Comparison of ENCODE assay signal across 8 mouse cellular contexts in genomic region chr6:7692451-7692850, GRCm38 (mm10). TPM values are rescaled to one million over a fixed set of nuclear protein-coding genes. Genes with fewer than 3 reads are reported as not detected.
DNase-seq lines count a peak whose midpoint lies in the region; ATAC-seq and TF ChIP-seq lines count a peak whose summit lies in the region.

No protein-coding gene starts in this region.

- peak overlapping the region; percentile 82 for H3K4me3 ChIP-seq in heart, embryonic 10.5 days
- peak overlapping the region; percentile 85 for H3K4me3 ChIP-seq in ES-Bruce4 (ENCODE audit: low read depth, low read length)
- H3K4me3 ChIP-seq in hindbrain, embryonic 14.5 days (replicated peaks; ENCODE audit: low read length): peak overlapping the region; percentile 86
- H3K4me3 ChIP-seq in lung, postnatal 0 days (ENCODE audit: low read depth, low read length): peak overlapping the region; percentile 48

- no peaks in the 10 kb centered on the region for H3K27me3 ChIP-seq in heart, embryonic 10.5 days (ENCODE audit: insufficient read depth, poor library complexity, severe bottlenecking)
- H3K27me3 ChIP-seq in ES-Bruce4 (ENCODE audit: control insufficient read depth, insufficient read depth, low read length, poor library complexity, severe bottlenecking): no peaks in the 10 kb centered on the region
- H3K27me3 ChIP-seq in hindbrain, embryonic 14.5 days (ENCODE audit: control insufficient read depth, insufficient read depth, low read length): no peaks in the 10 kb centered on the region
- H3K27me3 ChIP-seq in lung, postnatal 0 days (replicated peaks; ENCODE audit: insufficient read depth, low read length): no peaks in the 10 kb centered on the region

- no peak for TF ChIP-seq POLR2A in ES-Bruce4 (IDR thresholded peaks at IDR 0.05; ENCODE audit: insufficient read depth, low read length)

- no peaks in the 10 kb centered on the region for H3K36me3 ChIP-seq in heart, embryonic 10.5 days
- peaks cover 2% of the 10 kb centered on the region; the same call in 1 of the 2 replicates for H3K36me3 ChIP-seq in ES-Bruce4 (ENCODE audit: control insufficient read depth, insufficient read depth, low read length, poor library complexity, severe bottlenecking)
- H3K36me3 ChIP-seq in hindbrain, embryonic 14.5 days (replicated peaks; ENCODE audit: control insufficient read depth, insufficient read depth): no peaks in the 10 kb centered on the region
- H3K36me3 ChIP-seq in lung, postnatal 0 days (ENCODE audit: insufficient read depth, low read length): no peaks in the 10 kb centered on the region

- no peak for TF ChIP-seq CTCF in ES-Bruce4 (IDR thresholded peaks at IDR 0.05; ENCODE audit: low read depth, low read length)
- no peak for TF ChIP-seq CTCF in lung, postnatal 0 days (IDR thresholded peaks at IDR 0.05)

- peak overlapping the region; percentile 82 for H3K4me2 ChIP-seq in hindbrain, embryonic 14.5 days (replicated peaks)
- H3K4me2 ChIP-seq in lung, postnatal 0 days (replicated peaks; ENCODE audit: low read depth, low read length): peak overlapping the region; percentile 84

- peak; percentile 68 for ATAC-seq in hindbrain, embryonic 14.5 days (ENCODE audit: low FRiP score)
- peak; percentile 23 for ATAC-seq in lung, postnatal 0 days

- no peak for TF ChIP-seq EP300 in ES-Bruce4 (IDR thresholded peaks at IDR 0.05; ENCODE audit: insufficient read depth, low read depth, low read length)
- no peak for TF ChIP-seq EP300 in lung, postnatal 0 days (IDR thresholded peaks at IDR 0.05)

- WGBS in heart, embryonic 10.5 days: 0% methylated on average over 12 of the region's 12 CpGs
- 0% methylated on average over 12 of the region's 12 CpGs for WGBS in hindbrain, embryonic 14.5 days
- 1% methylated on average over 12 of the region's 12 CpGs for WGBS in lung, postnatal 0 days

- H3K9ac ChIP-seq in ES-Bruce4 (ENCODE audit: low read depth, poor library complexity, severe bottlenecking): peak overlapping the region; percentile 88
- peak overlapping the region; percentile 79 for H3K9ac ChIP-seq in hindbrain, embryonic 14.5 days
- peak overlapping the region; percentile 43; the same call in 1 of the 2 replicates for H3K9ac ChIP-seq in lung, postnatal 0 days (replicated peaks; ENCODE audit: low read depth)

- no peaks in the 10 kb centered on the region for H3K4me1 ChIP-seq in heart, embryonic 10.5 days
- H3K4me1 ChIP-seq in ES-Bruce4 (ENCODE audit: control insufficient read depth, insufficient read depth, low read length): peaks cover 3% of the 10 kb centered on the region
- H3K4me1 ChIP-seq in hindbrain, embryonic 14.5 days (replicated peaks; ENCODE audit: control insufficient read depth, insufficient read depth, low read length): 0 out of 2 replicates have a peak, but pooled peaks cover 3% of the 10 kb centered on the region
- no peaks in the 10 kb centered on the region for H3K4me1 ChIP-seq in lung, postnatal 0 days (ENCODE audit: insufficient read depth, low read depth, low read length)

- peak overlapping the region; percentile 91 for H3K27ac ChIP-seq in heart, embryonic 10.5 days
- peak overlapping the region; percentile 45 for H3K27ac ChIP-seq in ES-Bruce4 (ENCODE audit: insufficient read depth, low read length)
- H3K27ac ChIP-seq in hindbrain, embryonic 14.5 days: peak overlapping the region; percentile 76
- H3K27ac ChIP-seq in lung, postnatal 0 days (ENCODE audit: low read length): no peak overlapping the region

- no peaks in the 10 kb centered on the region for H3K9me3 ChIP-seq in heart, embryonic 10.5 days
- no peaks in the 10 kb centered on the region for H3K9me3 ChIP-seq in ES-Bruce4 (replicated peaks; ENCODE audit: control insufficient read depth, insufficient read depth, low read length, poor library complexity, severe bottlenecking)
- no peaks in the 10 kb centered on the region for H3K9me3 ChIP-seq in hindbrain, embryonic 14.5 days (ENCODE audit: control insufficient read depth, low read length)
- H3K9me3 ChIP-seq in lung, postnatal 0 days (ENCODE audit: low read length): no peaks in the 10 kb centered on the region

- DNase-seq in heart, embryonic 10.5 days (ENCODE audit: low spot score): no peak
- no peak for DNase-seq in heart, adult 18-20 months
- DNase-seq in embryo, embryonic 11.5 days (ENCODE audit: low read depth, low spot score): peak; percentile 30
- peak; percentile 66 for DNase-seq in hindbrain, embryonic 14.5 days (ENCODE audit: low spot score)
- peak; percentile 38 for DNase-seq in lung, postnatal 0 days (ENCODE audit: low spot score)
- peak; percentile 28 for DNase-seq in telencephalon, adult 2 months (ENCODE audit: low read depth, low spot score)
- no peak for DNase-seq in gastrocnemius, postnatal 25 days

RNA-seq across cellular contexts. Expression of gene Asns, which starts 0.6 kb away (rescaled TPM):
- 65.5 and 84.5 TPM in 2 replicates for polyA plus RNA-seq in heart, embryonic 10.5 days (2016; fragmentation: Nextera tagmentation; extraction: Ambion mirVana)
- total RNA-seq in heart, adult 18-20 months (2021): 1 to 10 TPM; 3.2 to 6.4 TPM
- polyA plus RNA-seq in ES-Bruce4 (2011; ENCODE audit: insufficient read depth, insufficient read length, low read depth, missing spikeins): 531 and 541 TPM in 2 replicates
- polyA plus RNA-seq in hindbrain, embryonic 14.5 days (2014; fragmentation: Nextera tagmentation; extraction: Ambion mirVana): 118 and 127 TPM in 2 replicates
- polyA plus RNA-seq in lung, postnatal 0 days (2015; fragmentation: Nextera tagmentation; extraction: Ambion mirVana): 16.8 and 18.1 TPM in 2 replicates
- total RNA-seq in gastrocnemius, postnatal 25 days (2021): 1 to 10 TPM; 1.8 to 4.3 TPM

Comparison
In these comparisons a context has a peak if more than half of its experiments do, and no peak if none do; other contexts are left out.
1. DNase-seq: peak in embryo, embryonic 11.5 days (single experiment), hindbrain, embryonic 14.5 days (single experiment), lung, postnatal 0 days (single experiment) and telencephalon, adult 2 months (single experiment); none in heart, embryonic 10.5 days (single experiment), heart, adult 18-20 months (0 of 2) and gastrocnemius, postnatal 25 days (single experiment).
2. Peak in every context shown above with its lines, with median percentiles within 50 percentile points of each other: H3K4me3 ChIP-seq and H3K9ac ChIP-seq.